Mouse (Mus musculus): ENCODE results near the gene Lctl.

- TF ChIP-seq JUND (conservative IDR thresholded peaks at IDR 0.05; ENCODE audit: low read depth, low read length) = no peak
- TF ChIP-seq POLR2A (IDR thresholded peaks at IDR 0.05; ENCODE audit: low read depth, low read length) = no peak
- TF ChIP-seq KAT2A (IDR thresholded peaks at IDR 0.05; ENCODE audit: insufficient replicate concordance, low read length) = no peak
- no peak for TF ChIP-seq EP300 (IDR thresholded peaks at IDR 0.05; ENCODE audit: low read length)
These were observed 1.2 kb upstream of the Lctl start for GRCm38 (mm10) chr9:64115756-64116155.
